20 mouse cellular contexts compared by ENCODE assay signal in the genomic region with DNA sequence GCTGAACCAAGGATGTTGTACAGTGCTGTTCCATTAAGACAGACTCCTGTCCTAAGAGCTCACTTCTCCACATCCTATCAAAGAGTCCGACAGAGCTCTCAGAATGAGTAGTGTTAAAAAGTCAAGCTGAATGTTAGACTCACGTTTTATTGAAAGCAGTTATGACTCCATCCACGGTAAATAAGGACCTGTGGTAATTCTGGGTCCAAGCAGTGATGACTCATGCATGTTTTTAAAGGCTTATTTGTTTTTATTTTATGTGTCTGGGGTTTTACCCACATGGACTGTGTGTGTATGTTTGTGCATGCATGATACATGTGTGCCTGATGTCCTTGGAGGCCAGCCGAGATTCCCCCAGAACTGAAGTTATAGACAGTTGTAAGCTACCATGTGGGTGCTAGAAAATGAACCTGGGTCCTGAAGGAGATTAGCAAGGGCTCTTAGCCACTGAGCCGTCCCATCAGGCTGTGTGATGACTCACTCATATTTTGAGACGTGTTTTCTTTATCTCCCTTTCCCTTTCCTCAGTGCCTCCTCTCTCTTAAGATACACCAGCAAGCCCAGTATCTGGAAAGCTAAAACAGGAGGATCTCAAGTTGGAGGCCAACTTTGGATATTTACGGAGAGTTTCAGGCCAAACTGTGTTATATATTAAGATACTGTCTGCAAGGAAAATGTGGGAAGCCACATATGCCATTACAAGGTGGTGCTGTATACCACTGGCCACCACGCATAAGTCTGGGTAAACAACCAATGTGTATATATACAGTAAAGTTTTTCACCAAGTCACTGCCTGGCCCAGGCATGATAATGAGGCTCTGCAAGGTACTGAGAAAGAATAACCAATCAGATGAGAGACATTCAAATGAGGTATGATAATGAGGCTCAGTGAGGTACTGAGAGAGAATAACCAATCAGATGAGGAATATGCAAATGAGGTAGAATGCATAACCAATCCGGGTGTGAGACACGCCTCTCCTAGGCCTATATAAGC. TPM values are rescaled to one million over a fixed set of nuclear protein-coding genes. Genes with fewer than 3 reads are reported as not detected.
DNase-seq lines count a peak whose midpoint lies in the region; ATAC-seq and TF ChIP-seq lines count a peak whose summit lies in the region.
"Had no signal": no experiment of that assay in that cellular context is flagged by ENCODE, and none has a peak within 500 bp of the region (broad histone marks: within the 10 kb centered on the region; RNA-seq: fewer than 3 reads in every experiment).

No protein-coding gene starts in this region.

- no peak for TF ChIP-seq RAD21 in MEL (IDR thresholded peaks at IDR 0.05; ENCODE audit: low read depth, low read length)

- TF ChIP-seq POLR2A in MEL (IDR thresholded peaks at IDR 0.05; ENCODE audit: control insufficient read depth in 1 of 2, insufficient read depth in 1 of 2, low read depth in 1 of 2, low read length in 2 of 2, poor library complexity in 1 of 2): no peak

- DNase-seq in heart, adult 11 months: peak; percentile 86
- DNase-seq in MEL (ENCODE audit: low read depth, low spot score): peak; percentile 51
- DNase-seq in liver, postnatal 0 days: no peak
- no peak for DNase-seq in hindbrain, embryonic 11.5 days (ENCODE audit: low spot score)
- DNase-seq in frontal cortex, adult 2 months (ENCODE audit: extremely low spot score in 1 of 2, low spot score in 1 of 2): no peak
- no peak for DNase-seq in spleen, postnatal 14 days (ENCODE audit: low spot score in 2 of 2)
- DNase-seq: adrenal gland, postnatal 25 days; cerebellum, adult 11 months; cerebellum, postnatal 10 days; gastrocnemius, adult 2 months; heart, postnatal 4 days; kidney, adult 8-10 months; kidney, postnatal 36 days; lung, adult 2 months; thymus, postnatal 25 days had no signal

- no peak for ATAC-seq in heart, embryonic 11.5 days (replicated peaks; ENCODE audit: insufficient number of reproducible peaks, low FRiP score, low TSS enrichment)
- ATAC-seq in inflammation-experienced regulatory T-cells, adult 6 months: peak; percentile 40
- ATAC-seq in liver, postnatal 0 days: peak; percentile 92
- ATAC-seq in hindbrain, embryonic 11.5 days (ENCODE audit: low FRiP score): no peak
- ATAC-seq: forebrain, embryonic 16.5 days had no signal

- WGBS in heart, embryonic 11.5 days (ENCODE audit: insufficient replicate concordance): 81% methylated on average over 10 of the region's 10 CpGs
- WGBS in liver, postnatal 0 days (ENCODE audit: insufficient replicate concordance): 78% methylated on average over 10 of the region's 10 CpGs
- WGBS in hindbrain, embryonic 11.5 days: 95% methylated on average over 10 of the region's 10 CpGs

- no peak for TF ChIP-seq CTCF in MEL (IDR thresholded peaks at IDR 0.05 in 2 of 3, conservative IDR thresholded peaks at IDR 0.05 in 1 of 3; ENCODE audit: control insufficient read depth in 1 of 3, insufficient read depth in 1 of 3, low read depth in 2 of 3, low read length in 3 of 3, poor library complexity in 1 of 3, severe bottlenecking in 1 of 3)
- no peak for TF ChIP-seq CTCF in liver, postnatal 0 days (IDR thresholded peaks at IDR 0.05; ENCODE audit: low read depth)

- no peaks in the 10 kb centered on the region; the same call in 1 of the 2 replicates for H3K4me1 ChIP-seq in heart, embryonic 11.5 days (ENCODE audit: control insufficient read depth, insufficient read depth, low read length)
- H3K4me1 ChIP-seq in MEL (ENCODE audit: control insufficient read depth in 1 of 2, insufficient read depth in 2 of 2, low read length in 2 of 2): no peaks in the 10 kb centered on the region
- 0 out of 2 replicates have a peak, but pooled peaks cover 9% of the 10 kb centered on the region for H3K4me1 ChIP-seq in liver, postnatal 0 days (ENCODE audit: insufficient read depth)
- H3K4me1 ChIP-seq in hindbrain, embryonic 11.5 days (replicated peaks; ENCODE audit: control insufficient read depth, insufficient read depth, low read length): no peaks in the 10 kb centered on the region
- H3K4me1 ChIP-seq: embryonic facial prominence, embryonic 13.5 days had no signal

- H3K36me3 ChIP-seq in heart, embryonic 11.5 days (ENCODE audit: control insufficient read depth, insufficient read depth, low read length): no peaks in the 10 kb centered on the region
- H3K36me3 ChIP-seq in MEL (ENCODE audit: control insufficient read depth in 1 of 2, insufficient read depth in 2 of 2, low read length in 2 of 2): peaks cover 0 to 2% of the 10 kb centered on the region in 2 experiments; a peak in 2 of 4 replicates
- no peaks in the 10 kb centered on the region for H3K36me3 ChIP-seq in liver, postnatal 0 days (replicated peaks; ENCODE audit: insufficient read depth, low read length)
- H3K36me3 ChIP-seq in hindbrain, embryonic 11.5 days (ENCODE audit: control insufficient read depth, insufficient read depth, low read length): no peaks in the 10 kb centered on the region
- H3K36me3 ChIP-seq: embryonic facial prominence, embryonic 13.5 days had no signal

- no peaks in the 10 kb centered on the region for H3K27me3 ChIP-seq in heart, embryonic 11.5 days (ENCODE audit: control insufficient read depth, insufficient read depth, low read length)
- H3K27me3 ChIP-seq in MEL (ENCODE audit: control insufficient read depth in 1 of 2, insufficient read depth in 2 of 2, low read length in 2 of 2): no peaks in the 10 kb centered on the region
- H3K27me3 ChIP-seq in liver, postnatal 0 days (ENCODE audit: insufficient read depth, low read length): no peaks in the 10 kb centered on the region
- H3K27me3 ChIP-seq in hindbrain, embryonic 11.5 days (ENCODE audit: control insufficient read depth, insufficient read depth, low read length): no peaks in the 10 kb centered on the region
- H3K27me3 ChIP-seq: embryonic facial prominence, embryonic 13.5 days had no signal

- H3K4me2 ChIP-seq in heart, embryonic 11.5 days: no peak overlapping the region
- H3K4me2 ChIP-seq in liver, postnatal 0 days (ENCODE audit: low read depth, low read length): no peak overlapping the region
- H3K4me2 ChIP-seq in hindbrain, embryonic 11.5 days (replicated peaks; ENCODE audit: low read depth, low read length): no peak overlapping the region
- H3K4me2 ChIP-seq: embryonic facial prominence, embryonic 13.5 days; midbrain, embryonic 11.5 days had no signal

- no peak overlapping the region for H3K9ac ChIP-seq in heart, embryonic 11.5 days (ENCODE audit: low read depth, low read length)
- no peak overlapping the region for H3K9ac ChIP-seq in MEL (ENCODE audit: control insufficient read depth, low read depth, low read length, poor library complexity, severe bottlenecking)
- H3K9ac ChIP-seq in liver, postnatal 0 days (replicated peaks): no peak overlapping the region
- no peak overlapping the region for H3K9ac ChIP-seq in hindbrain, embryonic 11.5 days (ENCODE audit: low read depth, low read length)
- H3K9ac ChIP-seq: embryonic facial prominence, embryonic 13.5 days had no signal

- TF ChIP-seq EP300 in MEL (IDR thresholded peaks at IDR 0.05; ENCODE audit: low read depth in 1 of 2, low read length in 2 of 2): no peak
- TF ChIP-seq EP300 in liver, postnatal 0 days (IDR thresholded peaks at IDR 0.05; ENCODE audit: low read depth): peak; percentile 26; the same call in 1 of the 2 replicates

- H3K9me3 ChIP-seq in heart, embryonic 11.5 days (replicated peaks; ENCODE audit: control insufficient read depth, low read length): no peaks in the 10 kb centered on the region
- no peaks in the 10 kb centered on the region for H3K9me3 ChIP-seq in MEL (replicated peaks; ENCODE audit: insufficient read depth, low read length)
- no peaks in the 10 kb centered on the region for H3K9me3 ChIP-seq in liver, postnatal 0 days (ENCODE audit: low read length)
- H3K9me3 ChIP-seq in hindbrain, embryonic 11.5 days (ENCODE audit: control insufficient read depth, low read length): no peaks in the 10 kb centered on the region
- H3K9me3 ChIP-seq: embryonic facial prominence, embryonic 13.5 days had no signal

- H3K79me2 ChIP-seq in MEL (ENCODE audit: control insufficient read depth, insufficient read depth, low read length, poor library complexity): no peaks in the 10 kb centered on the region

- H3K4me3 ChIP-seq in heart, embryonic 11.5 days (ENCODE audit: low read depth, low read length): no peak overlapping the region
- no peak overlapping the region for H3K4me3 ChIP-seq in MEL (ENCODE audit: control insufficient read depth in 1 of 2, insufficient read depth in 1 of 2, low read depth in 2 of 2, low read length in 2 of 2)
- H3K4me3 ChIP-seq in liver, postnatal 0 days (ENCODE audit: low read depth, low read length): no peak overlapping the region
- H3K4me3 ChIP-seq in hindbrain, embryonic 11.5 days (ENCODE audit: low read depth, low read length): no peak overlapping the region
- H3K4me3 ChIP-seq: embryonic facial prominence, embryonic 13.5 days; gastrocnemius, adult 2 months had no signal

- no peak overlapping the region for H3K27ac ChIP-seq in heart, embryonic 11.5 days (ENCODE audit: low read depth, low read length)
- H3K27ac ChIP-seq in MEL (ENCODE audit: control insufficient read depth, low read depth, low read length): no peak overlapping the region
- H3K27ac ChIP-seq in liver, postnatal 0 days (ENCODE audit: low read depth): peak overlapping the region; percentile 55
- H3K27ac ChIP-seq in hindbrain, embryonic 11.5 days (ENCODE audit: low read depth, low read length): no peak overlapping the region
- H3K27ac ChIP-seq: embryonic facial prominence, embryonic 13.5 days; gastrocnemius, adult 2 months had no signal

RNA-seq across cellular contexts. Expression of a gene that starts 5.8 kb away (rescaled TPM):
- polyA plus RNA-seq in heart, embryonic 11.5 days (2014; fragmentation: Nextera tagmentation; extraction: Ambion mirVana): 11.1 and 12.0 TPM in 2 replicates
- total RNA-seq in MEL (2012; rRNA removed): 8.4 and 9.0 TPM in 2 replicates
- polyA plus RNA-seq in MEL (2012; ENCODE audit: insufficient read depth in 1 of 2, insufficient read length in 2 of 2, low read depth in 1 of 2, low replicate concordance in 2 of 2, missing spikeins in 1 of 2): 10 to 100 TPM in 1 of 2 experiments, not detected in 1; 11.7 TPM
- 1 to 10 TPM; 5.7 to 9.1 (median 6.8) TPM for polyA plus RNA-seq in inflammation-experienced regulatory T-cells, adult 6 months (2017; shearing (Covaris generic))
- 4.6 and 4.8 TPM in 2 replicates for polyA plus RNA-seq in liver, postnatal 0 days (2015; fragmentation: Nextera tagmentation; extraction: Ambion mirVana)
- polyA plus RNA-seq in hindbrain, embryonic 11.5 days (2014; fragmentation: Nextera tagmentation; extraction: Ambion mirVana): 27.7 and 29.4 TPM in 2 replicates
- 27.8 and 28.2 TPM in 2 replicates for polyA plus RNA-seq in frontal cortex, adult 2 months (2012; rRNA removed)

RNA-seq across cellular contexts. Expression of a gene that starts 16.0 kb away (rescaled TPM):
- polyA plus RNA-seq in heart, embryonic 11.5 days (2014; fragmentation: Nextera tagmentation; extraction: Ambion mirVana): 13.9 and 14.7 TPM in 2 replicates
- 7.7 and 12.0 TPM in 2 replicates for total RNA-seq in MEL (2012; rRNA removed)
- polyA plus RNA-seq in MEL (2012; ENCODE audit: insufficient read depth in 1 of 2, insufficient read length in 2 of 2, low read depth in 1 of 2, low replicate concordance in 2 of 2, missing spikeins in 1 of 2): 10 to 100 TPM in 1 of 2 experiments, not detected in 1; 21.2 TPM
- polyA plus RNA-seq in inflammation-experienced regulatory T-cells, adult 6 months (2017; shearing (Covaris generic)): 10 to 100 TPM; 29.4 to 55.7 (median 51.9) TPM
- polyA plus RNA-seq in liver, postnatal 0 days (2015; fragmentation: Nextera tagmentation; extraction: Ambion mirVana): 10.9 and 14.1 TPM in 2 replicates
- 23.9 and 24.1 TPM in 2 replicates for polyA plus RNA-seq in hindbrain, embryonic 11.5 days (2014; fragmentation: Nextera tagmentation; extraction: Ambion mirVana)
- 28.7 and 30.1 TPM in 2 replicates for polyA plus RNA-seq in frontal cortex, adult 2 months (2012; rRNA removed)

Comparison
In these comparisons a context has a peak if more than half of its experiments do, and no peak if none do; other contexts are left out.
1. DNase-seq: peak in heart, adult 11 months (single experiment) and MEL (single experiment); none in liver, postnatal 0 days (single experiment), hindbrain, embryonic 11.5 days (single experiment), frontal cortex, adult 2 months (0 of 2) and spleen, postnatal 14 days (0 of 2).
2. ATAC-seq: peak in inflammation-experienced regulatory T-cells, adult 6 months (single experiment) and liver, postnatal 0 days (single experiment); none in heart, embryonic 11.5 days (single experiment) and hindbrain, embryonic 11.5 days (single experiment).